Mouse (Mus musculus): ENCODE data around the gene Tbx6. TPM values are rescaled to one million over a fixed set of nuclear protein-coding genes. Genes with fewer than 3 reads are reported as not detected.

Gene Tbx6
- polyA plus RNA-seq, 1 experiment from 2014 or later = 0.35 TPM

Other genes with a start within 250 kb of the Tbx6 start
- gene Eif3c, start 215.1 kb upstream of the Tbx6 start, polyA plus RNA-seq (2014; fragmentation: Nextera tagmentation; extraction: Ambion mirVana) = 158 and 167 TPM in 2 replicates
- gene Apobr, start 196.5 kb upstream of the Tbx6 start, polyA plus RNA-seq (2014; fragmentation: Nextera tagmentation; extraction: Ambion mirVana) = 0.97 and 1.8 TPM in 2 replicates
- 27.8 and 31.8 TPM in 2 replicates for gene Cln3, start 195.7 kb upstream of the Tbx6 start, polyA plus RNA-seq (2014; fragmentation: Nextera tagmentation; extraction: Ambion mirVana)
- gene Il27, start 186.5 kb upstream of the Tbx6 start, polyA plus RNA-seq (2014; fragmentation: Nextera tagmentation; extraction: Ambion mirVana) = not detected in 2 replicates
- 29.3 and 39.9 TPM in 2 replicates for gene Nupr1, start 150.6 kb upstream of the Tbx6 start, polyA plus RNA-seq (2014; fragmentation: Nextera tagmentation; extraction: Ambion mirVana)
- gene Sgf29, start 132.2 kb upstream of the Tbx6 start, polyA plus RNA-seq (2014; fragmentation: Nextera tagmentation; extraction: Ambion mirVana) = 40.8 and 45.4 TPM in 2 replicates
- 13.5 and 17.9 TPM in 2 replicates for gene Sult1a1, start 105.1 kb upstream of the Tbx6 start, polyA plus RNA-seq (2014; fragmentation: Nextera tagmentation; extraction: Ambion mirVana)
- 108 and 130 TPM in 2 replicates for gene Bola2, start 86.1 kb upstream of the Tbx6 start, polyA plus RNA-seq (2014; fragmentation: Nextera tagmentation; extraction: Ambion mirVana)
- gene Slx1b, start 85.7 kb upstream of the Tbx6 start, polyA plus RNA-seq (2014; fragmentation: Nextera tagmentation; extraction: Ambion mirVana) = 5.3 and 6.4 TPM in 2 replicates
- gene Coro1a, start 73.7 kb upstream of the Tbx6 start, polyA plus RNA-seq (2014; fragmentation: Nextera tagmentation; extraction: Ambion mirVana) = 44.9 and 45.2 TPM in 2 replicates
- 61.9 and 62.3 TPM in 2 replicates for gene Mapk3, start 21.9 kb upstream of the Tbx6 start, polyA plus RNA-seq (2014; fragmentation: Nextera tagmentation; extraction: Ambion mirVana)
- gene Gdpd3, start 15.1 kb upstream of the Tbx6 start, polyA plus RNA-seq (2014; fragmentation: Nextera tagmentation; extraction: Ambion mirVana) = 2.1 and 5.1 TPM in 2 replicates
- 117 and 123 TPM in 2 replicates for gene Ypel3, start 4.5 kb upstream of the Tbx6 start, polyA plus RNA-seq (2014; fragmentation: Nextera tagmentation; extraction: Ambion mirVana)
- gene Ppp4c, start 11.0 kb downstream of the Tbx6 start, polyA plus RNA-seq (2014; fragmentation: Nextera tagmentation; extraction: Ambion mirVana) = 214 and 256 TPM in 2 replicates
- gene Fam57b, start 16.2 kb downstream of the Tbx6 start, polyA plus RNA-seq (2014; fragmentation: Nextera tagmentation; extraction: Ambion mirVana) = 1.1 and 1.9 TPM in 2 replicates
- not detected in 2 replicates for gene 4930451I11Rik, start 50.2 kb downstream of the Tbx6 start, polyA plus RNA-seq (2014; fragmentation: Nextera tagmentation; extraction: Ambion mirVana)
- 1.7 and 2.0 TPM in 2 replicates for gene Doc2a, start 65.9 kb downstream of the Tbx6 start, polyA plus RNA-seq (2014; fragmentation: Nextera tagmentation; extraction: Ambion mirVana)
- gene Hirip3, start 80.5 kb downstream of the Tbx6 start, polyA plus RNA-seq (2014; fragmentation: Nextera tagmentation; extraction: Ambion mirVana) = 13.2 and 14.8 TPM in 2 replicates
- gene Ino80e, start 80.9 kb downstream of the Tbx6 start, polyA plus RNA-seq (2014; fragmentation: Nextera tagmentation; extraction: Ambion mirVana) = 75.0 and 86.1 TPM in 2 replicates
- gene Taok2, start 103.2 kb downstream of the Tbx6 start, polyA plus RNA-seq (2014; fragmentation: Nextera tagmentation; extraction: Ambion mirVana) = 29.1 and 31.9 TPM in 2 replicates
- 30.2 and 33.2 TPM in 2 replicates for gene Tmem219, start 141.4 kb downstream of the Tbx6 start, polyA plus RNA-seq (2014; fragmentation: Nextera tagmentation; extraction: Ambion mirVana)
- gene Kctd13, start 147.4 kb downstream of the Tbx6 start, polyA plus RNA-seq (2014; fragmentation: Nextera tagmentation; extraction: Ambion mirVana) = 13.7 and 16.8 TPM in 2 replicates
- gene Asphd1, start 168.1 kb downstream of the Tbx6 start, polyA plus RNA-seq (2014; fragmentation: Nextera tagmentation; extraction: Ambion mirVana) = 0.29 and 0.61 TPM in 2 replicates
- 1.6 and 2.1 TPM in 2 replicates for gene Sez6l2, start 169.1 kb downstream of the Tbx6 start, polyA plus RNA-seq (2014; fragmentation: Nextera tagmentation; extraction: Ambion mirVana)
- 88.0 and 98.2 TPM in 2 replicates for gene Cdipt, start 194.4 kb downstream of the Tbx6 start, polyA plus RNA-seq (2014; fragmentation: Nextera tagmentation; extraction: Ambion mirVana)
- gene Cdiptos, start 194.6 kb downstream of the Tbx6 start, polyA plus RNA-seq (2014; fragmentation: Nextera tagmentation; extraction: Ambion mirVana) = 1.3 and 1.8 TPM in 2 replicates
- 9.5 and 9.9 TPM in 2 replicates for gene Mvp, start 233.1 kb downstream of the Tbx6 start, polyA plus RNA-seq (2014; fragmentation: Nextera tagmentation; extraction: Ambion mirVana)
- 0.39 TPM in 1 of 2 replicates, not detected in the other for gene Pagr1b, start 235.0 kb downstream of the Tbx6 start, polyA plus RNA-seq (2014; fragmentation: Nextera tagmentation; extraction: Ambion mirVana)
- gene Pagr1a, start 235.9 kb downstream of the Tbx6 start, polyA plus RNA-seq (2014; fragmentation: Nextera tagmentation; extraction: Ambion mirVana) = 12.8 and 30.5 TPM in 2 replicates
- gene Gm42742, start 239.6 kb downstream of the Tbx6 start, polyA plus RNA-seq (2014; fragmentation: Nextera tagmentation; extraction: Ambion mirVana) = 53.5 and 66.6 TPM in 2 replicates
- 19.5 and 21.6 TPM in 2 replicates for gene Prrt2, start 239.7 kb downstream of the Tbx6 start, polyA plus RNA-seq (2014; fragmentation: Nextera tagmentation; extraction: Ambion mirVana)
- 57.3 TPM in 2 replicates for gene Maz, start 245.6 kb downstream of the Tbx6 start, polyA plus RNA-seq (2014; fragmentation: Nextera tagmentation; extraction: Ambion mirVana)